Mouse (Mus musculus): Measurements from ENCODE around the gene Gm45717. TPM values are rescaled to one million over a fixed set of nuclear protein-coding genes. Genes with fewer than 3 reads are reported as not detected.

Gene Gm45717
- 1.2 and 8.8 TPM in 2 replicates for polyA plus RNA-seq (2012; ENCODE audit: insufficient read depth, insufficient read length, missing spikeins)

DNA sequence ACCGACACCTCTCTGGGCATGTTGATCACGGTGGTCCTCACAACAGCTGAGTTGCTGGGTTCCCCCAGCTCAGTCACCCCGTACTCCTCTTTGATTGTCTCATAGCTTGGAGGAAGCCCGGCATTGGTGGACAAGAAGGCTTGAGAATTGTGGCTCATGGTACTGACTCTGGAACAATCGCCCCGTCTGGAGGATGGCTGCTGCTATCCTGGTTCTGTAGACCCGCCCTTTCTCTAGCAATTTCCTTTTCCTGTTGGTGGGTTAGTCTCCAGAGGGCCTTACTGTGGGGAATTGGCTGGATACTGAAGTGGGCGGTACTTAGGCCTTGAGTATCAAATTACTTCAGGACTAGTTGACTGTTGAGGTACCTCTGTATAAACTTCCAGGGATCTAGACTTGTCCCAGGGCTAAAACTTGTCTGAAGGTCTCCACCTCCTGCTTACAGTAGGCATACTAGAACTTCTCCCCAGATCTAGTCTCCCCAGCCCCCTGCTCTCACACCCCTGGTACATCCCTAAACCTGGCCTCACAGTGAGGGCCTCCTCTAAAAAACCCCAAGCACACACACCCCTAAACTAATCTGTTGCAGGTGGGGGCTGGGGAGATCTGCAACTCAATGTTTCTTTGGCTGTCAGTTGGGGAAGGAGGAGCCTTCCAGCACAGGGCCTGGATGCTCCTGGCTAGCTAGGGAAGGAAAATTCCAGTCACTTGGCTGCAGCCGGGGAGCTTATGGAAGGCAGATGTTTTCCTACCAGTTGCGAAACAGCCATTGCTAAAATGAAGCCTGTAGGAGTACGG, at the start of gene Gm45717, which contains the start of gene Ifitm2:
TSS of gene Gm45717 (minus strand) at position 180 of the 798 bp plus-strand sequence.
TSS of gene Ifitm2 (minus strand) at position 230 of the 798 bp plus-strand sequence.
- Histone ChIP-seq H3K27ac (ENCODE audit: insufficient read depth, low read depth, low read length) (peak within 1 kb of the TSS; percentile 87), H3K4me3 (ENCODE audit: insufficient read depth, low read length) (peak within 1 kb of the TSS; percentile 78), H3K4me1 (ENCODE audit: control insufficient read depth, insufficient read depth, low read length) (peaks cover 35% of the 10 kb centered on the region)
- TF ChIP-seq POLR2A (IDR thresholded peaks at IDR 0.05; ENCODE audit: borderline replicate concordance, low read depth, low read length) (no peak), CTCF (IDR thresholded peaks at IDR 0.05; ENCODE audit: low read depth, low read length) (no peak)

DNA sequence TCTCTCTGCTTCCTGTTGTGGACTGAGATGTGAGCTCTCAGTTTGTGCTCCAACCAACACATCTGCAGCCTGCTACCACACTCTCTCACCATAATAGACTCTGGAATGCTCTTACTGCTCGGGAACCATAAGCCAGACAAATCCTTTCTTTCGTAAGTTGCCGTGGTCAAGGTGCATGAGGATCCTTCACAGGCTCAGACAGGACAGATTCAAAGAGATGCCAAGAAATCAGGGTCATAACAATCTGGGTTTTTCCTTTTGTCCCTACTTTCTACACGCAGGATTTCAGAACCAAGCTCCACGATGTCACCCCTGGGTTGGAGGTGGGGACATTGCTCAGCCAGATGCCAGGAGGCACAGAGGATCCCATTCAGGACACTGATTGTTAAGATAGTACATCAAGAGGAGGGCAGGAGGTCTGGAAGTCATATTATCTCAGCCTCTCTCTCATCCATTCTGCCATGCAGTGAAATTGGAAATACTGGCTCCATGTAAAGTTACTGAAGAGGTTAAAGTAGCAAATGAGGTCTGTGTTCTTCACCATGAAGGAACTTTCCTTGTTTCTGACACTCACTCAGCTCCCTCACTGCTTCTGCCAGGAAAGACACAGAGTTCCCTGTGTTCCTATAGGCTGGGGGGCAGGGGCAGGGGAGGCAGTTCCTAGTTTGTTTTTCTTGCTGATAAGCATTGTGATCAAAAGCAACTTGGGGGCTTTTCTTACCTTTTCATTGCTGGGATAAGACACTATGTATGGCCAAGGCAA, 47.7 kb upstream of the Gm45717 start:
- H3K4me1 ChIP-seq (ENCODE audit: control insufficient read depth, insufficient read depth, low read length), result peaks cover 16% of the 10 kb centered on the region
- H3K27ac ChIP-seq (ENCODE audit: insufficient read depth, low read depth, low read length), result no peak overlapping the region
- no peak overlapping the region for H3K4me3 ChIP-seq (ENCODE audit: insufficient read depth, low read length)
- TF ChIP-seq CTCF (IDR thresholded peaks at IDR 0.05; ENCODE audit: low read depth, low read length) (no peak), POLR2A (IDR thresholded peaks at IDR 0.05; ENCODE audit: borderline replicate concordance, low read depth, low read length) (no peak)

DNA sequence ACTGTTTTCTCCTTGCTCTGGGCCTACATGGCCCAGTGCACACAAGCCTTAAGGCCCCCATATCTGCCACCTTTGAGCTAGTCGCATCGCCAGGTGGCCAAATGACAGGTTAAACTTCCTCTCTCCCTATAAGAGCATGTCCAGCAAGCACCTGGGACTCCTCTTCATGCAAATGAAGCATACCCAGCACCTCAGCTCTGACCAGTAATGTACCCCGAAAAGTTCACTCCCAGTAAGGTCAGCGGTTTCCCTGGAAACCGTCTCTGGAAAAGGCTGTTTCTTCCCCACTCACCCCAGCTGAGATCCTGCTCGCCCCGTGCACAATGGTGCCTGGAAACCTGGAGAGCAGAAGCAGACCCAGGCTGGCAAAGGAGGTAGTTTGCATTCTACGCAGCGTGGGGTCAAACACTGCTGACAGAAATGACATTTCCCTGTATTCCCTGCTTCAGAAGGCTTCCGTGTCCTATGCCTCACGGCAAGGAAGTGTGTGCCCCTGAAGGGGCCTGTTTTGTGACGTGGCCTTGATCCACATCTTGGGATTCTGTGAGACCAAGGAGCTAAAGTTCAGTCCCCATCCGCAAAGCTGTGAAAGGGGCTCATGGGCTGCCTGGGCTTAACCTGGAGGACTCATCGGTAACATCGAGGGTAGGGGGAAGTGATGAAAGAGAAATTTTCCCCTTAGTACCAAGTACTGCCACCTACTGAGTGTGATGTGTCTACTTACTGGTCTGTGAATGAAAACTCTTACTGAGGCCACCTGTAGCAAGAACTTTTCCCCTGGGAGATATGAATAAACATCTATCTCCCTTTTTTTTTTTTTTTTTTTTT, 45.4 kb upstream of the Gm45717 start:
- H3K4me3 ChIP-seq (ENCODE audit: insufficient read depth, low read length), result no peak overlapping the region
- peaks cover 25% of the 10 kb centered on the region for H3K4me1 ChIP-seq (ENCODE audit: control insufficient read depth, insufficient read depth, low read length)
- H3K27ac ChIP-seq (ENCODE audit: insufficient read depth, low read depth, low read length), result no peak overlapping the region
- TF ChIP-seq POLR2A (IDR thresholded peaks at IDR 0.05; ENCODE audit: borderline replicate concordance, low read depth, low read length), result no peak

DNA sequence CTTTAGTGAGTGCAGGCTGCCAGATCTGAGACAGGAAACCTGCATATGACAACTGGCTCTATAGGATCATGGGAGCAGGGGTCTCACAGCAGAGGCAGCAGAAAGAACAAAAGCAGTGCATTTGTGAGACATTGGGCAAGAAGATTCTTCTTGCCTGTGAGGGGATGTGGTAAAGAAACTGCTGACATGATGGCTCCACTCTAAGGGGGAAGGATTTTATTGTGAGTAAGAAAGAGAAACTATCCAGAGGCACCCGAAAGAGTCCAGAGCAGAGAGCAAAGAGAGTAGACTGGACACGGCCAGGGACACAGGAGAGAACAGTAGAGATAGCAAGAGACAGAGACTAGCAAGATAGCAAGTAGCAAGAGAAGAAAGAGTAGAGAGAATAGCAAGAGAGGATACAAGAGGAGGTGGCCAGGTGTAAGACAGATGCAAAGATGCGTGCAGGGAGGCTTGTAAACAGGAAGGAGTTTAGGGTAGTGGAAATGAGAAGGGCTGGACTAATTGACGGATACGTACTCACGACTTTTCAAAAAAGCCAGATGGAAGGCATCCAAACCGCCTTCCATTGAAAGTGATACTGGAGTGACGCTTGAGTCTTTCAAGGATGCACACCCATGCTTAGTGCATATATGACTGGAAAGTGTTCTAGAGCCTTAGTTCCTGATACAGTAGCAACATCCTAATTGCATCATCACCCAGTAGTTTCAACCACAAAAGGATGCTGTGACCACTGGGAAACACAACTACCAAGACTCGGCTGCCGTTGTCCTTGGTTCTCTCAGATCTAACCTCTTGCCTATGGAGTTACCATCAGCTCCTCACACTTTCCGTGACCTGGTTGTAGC, 43.3 kb upstream of the Gm45717 start:
- Histone ChIP-seq H3K4me1 (ENCODE audit: control insufficient read depth, insufficient read depth, low read length) (peaks cover 25% of the 10 kb centered on the region), H3K4me3 (ENCODE audit: insufficient read depth, low read length) (peak overlapping the region; percentile 39), H3K27ac (ENCODE audit: insufficient read depth, low read depth, low read length) (peak overlapping the region; percentile 80)
- no peak for TF ChIP-seq POLR2A (IDR thresholded peaks at IDR 0.05; ENCODE audit: borderline replicate concordance, low read depth, low read length)
- no peak for TF ChIP-seq CTCF (IDR thresholded peaks at IDR 0.05; ENCODE audit: low read depth, low read length)

GRCm38 (mm10) chr7:140997817-140998216, 42.1 kb upstream of the Gm45717 start:
- TF ChIP-seq CTCF (IDR thresholded peaks at IDR 0.05; ENCODE audit: low read depth, low read length) (no peak), POLR2A (IDR thresholded peaks at IDR 0.05; ENCODE audit: borderline replicate concordance, low read depth, low read length) (no peak)
- Histone ChIP-seq H3K4me1 (ENCODE audit: control insufficient read depth, insufficient read depth, low read length) (peaks cover 25% of the 10 kb centered on the region), H3K4me3 (ENCODE audit: insufficient read depth, low read length) (no peak overlapping the region), H3K27ac (ENCODE audit: insufficient read depth, low read depth, low read length) (peak overlapping the region; percentile 68)

- TF ChIP-seq CTCF (IDR thresholded peaks at IDR 0.05; ENCODE audit: low read depth, low read length) (no peak), POLR2A (IDR thresholded peaks at IDR 0.05; ENCODE audit: borderline replicate concordance, low read depth, low read length) (no peak)
- Histone ChIP-seq H3K4me3 (ENCODE audit: insufficient read depth, low read length) (no peak overlapping the region), H3K4me1 (ENCODE audit: control insufficient read depth, insufficient read depth, low read length) (peaks cover 20% of the 10 kb centered on the region), H3K27ac (ENCODE audit: insufficient read depth, low read depth, low read length) (peak overlapping the region; percentile 51)
Measured at GRCm38 (mm10) chr7:140991117-140991689, 35.5 kb upstream of the Gm45717 start.

GRCm38 (mm10) chr7:140990622-140991021, 34.9 kb upstream of the Gm45717 start:
- peaks cover 20% of the 10 kb centered on the region for H3K4me1 ChIP-seq (ENCODE audit: control insufficient read depth, insufficient read depth, low read length)
- peak overlapping the region; percentile 51 for H3K27ac ChIP-seq (ENCODE audit: insufficient read depth, low read depth, low read length)
- no peak overlapping the region for H3K4me3 ChIP-seq (ENCODE audit: insufficient read depth, low read length)
- no peak for TF ChIP-seq CTCF (IDR thresholded peaks at IDR 0.05; ENCODE audit: low read depth, low read length)
- TF ChIP-seq POLR2A (IDR thresholded peaks at IDR 0.05; ENCODE audit: borderline replicate concordance, low read depth, low read length), result no peak

GRCm38 (mm10) chr7:140990185-140990584, 34.4 kb upstream of the Gm45717 start:
- H3K4me1 ChIP-seq (ENCODE audit: control insufficient read depth, insufficient read depth, low read length), result peaks cover 20% of the 10 kb centered on the region
- H3K4me3 ChIP-seq (ENCODE audit: insufficient read depth, low read length), result no peak overlapping the region
- H3K27ac ChIP-seq (ENCODE audit: insufficient read depth, low read depth, low read length), result peak overlapping the region; percentile 22; the same call in 1 of the 2 replicates
- TF ChIP-seq CTCF (IDR thresholded peaks at IDR 0.05; ENCODE audit: low read depth, low read length) (no peak), POLR2A (IDR thresholded peaks at IDR 0.05; ENCODE audit: borderline replicate concordance, low read depth, low read length) (no peak)

Data from bone marrow macrophage, adult 2 months (primary cell).